Mouse (Mus musculus) heart, postnatal 0 days (tissue): ENCODE measurements at regions not wholly inside any gene's neighbourhood (a gene's known extent, or its start where the extent isn't known, plus 50 kb on each side); places are given as distances from the start of the nearest gene placed in this dataset.

Experiments used
- CTCF ChIP-seq: IDR thresholded peaks from 2 replicates; pipeline ENCODE4 v1.5.1; 2016; ENCODE audit warnings: antibody characterized with exemption, control low read depth, low read depth
- EP300 ChIP-seq: IDR thresholded peaks from 2 replicates; pipeline ENCODE4 v1.6.1; 2016; ENCODE audit warnings: antibody characterized with exemption, low read depth

DNA sequence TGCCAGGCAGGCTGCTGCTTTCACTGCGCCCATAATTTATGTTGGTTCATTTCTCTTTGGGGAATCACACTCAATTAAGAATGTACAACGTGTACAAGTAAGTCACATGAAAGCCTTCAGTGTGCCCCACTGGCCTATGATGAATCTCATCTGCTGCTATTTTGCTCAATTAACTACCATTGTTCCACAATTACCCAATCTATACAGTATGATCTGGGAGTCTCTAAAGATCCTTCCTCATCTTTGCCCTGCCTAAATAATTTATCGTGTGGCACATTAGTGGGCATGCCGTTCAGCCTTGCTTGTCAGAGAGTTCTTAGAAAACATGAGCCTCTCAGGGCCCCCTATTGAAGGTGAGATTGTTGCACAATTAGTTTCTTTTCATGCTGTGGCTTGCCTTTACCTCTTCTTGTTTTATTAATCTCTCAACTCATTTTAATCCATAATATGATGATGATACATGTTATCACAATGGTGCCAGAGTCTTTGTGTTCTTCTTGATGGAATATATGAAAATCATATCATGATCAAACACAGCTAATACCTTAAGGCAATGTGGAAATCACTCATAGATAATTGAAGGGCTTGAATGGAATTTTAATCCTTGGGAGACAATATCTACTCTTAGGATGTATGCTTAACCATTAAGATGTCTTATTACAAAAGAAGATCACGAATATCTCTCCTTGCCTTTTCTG lies 113.3 kb downstream of the 1190002N15Rik start:
- TF ChIP-seq CTCF = no peak
- no peak for TF ChIP-seq EP300
